Mouse (Mus musculus) liver, embryonic 14.5 days (tissue): ENCODE measurements around the gene Frmd4a.

ENCODE experiments used
- CTCF ChIP-seq: IDR thresholded peaks from 2 replicates; pipeline ENCODE4 v1.5.1; 2016; ENCODE audit warnings: antibody characterized with exemption, low read depth, control low read depth
- EP300 ChIP-seq: IDR thresholded peaks from 2 replicates; pipeline ENCODE4 v1.6.1; 2016; ENCODE audit warnings: antibody characterized with exemption, low read depth

- no peak for TF ChIP-seq EP300
- no peak for TF ChIP-seq CTCF
Observed at GRCm38 (mm10) chr2:4474539-4474937, 457.0 kb downstream of the Frmd4a start.
